Mouse (Mus musculus) brown adipose tissue, adult 24 weeks (tissue): ENCODE data around the gene Acsf2. TPM values are rescaled to one million over a fixed set of nuclear protein-coding genes. Genes with fewer than 3 reads are reported as not detected.

Experiments
- H3K27ac ChIP-seq: fragments of 200-500 bp; replicated peaks from 2 replicates; pipeline ENCODE4 v1.5.1; 2012; ENCODE audit warnings: low read depth, mild to moderate bottlenecking, low read length
- H3K4me1 ChIP-seq: fragments of 200-500 bp; 2 replicates; pipeline ENCODE4 v1.6.1; 2012; ENCODE audit warnings: low read length, mixed read lengths; ENCODE audit not compliant: control insufficient read depth, insufficient read depth, insufficient read length
- H3K4me3 ChIP-seq: fragments of 200-500 bp; 2 replicates; pipeline ENCODE4 v1.5.1; 2012; ENCODE audit warnings: low read depth, mild to moderate bottlenecking, low read length, moderate library complexity; ENCODE audit not compliant: insufficient read depth
- polyA plus RNA-seq: library from polyadenylated mRNA; stranded (reverse); fragments of >200 nt; gene quantifications from 2 replicates; pipeline ENCODE4 v1.2.4, GENCODE M21; 2012; ENCODE audit not compliant: missing spikeins, insufficient read depth, insufficient read length

The Acsf2 gene
- polyA plus RNA-seq, 1 experiment = 94.2 TPM

GRCm38 (mm10) chr11:94570612-94571011 is 31.1 kb downstream of the Acsf2 start:
- no peak overlapping the region for H3K4me3 ChIP-seq
- H3K27ac ChIP-seq = peak overlapping the region; percentile 95

GRCm38 (mm10) chr11:94567326-94567725 is 34.3 kb downstream of the Acsf2 start:
- Histone ChIP-seq H3K27ac (no peak overlapping the region), H3K4me1 (peaks cover 5% of the 10 kb centered on the region), H3K4me3 (no peak overlapping the region)

More at GRCm38 (mm10) chr11:94570612-94571011, 31.1 kb downstream of the Acsf2 start:
- peaks cover 8% of the 10 kb centered on the region for H3K4me1 ChIP-seq

GRCm38 (mm10) chr11:94566534-94566933 is 35.1 kb downstream of the Acsf2 start:
- H3K4me3 ChIP-seq = no peak overlapping the region
- H3K27ac ChIP-seq = no peak overlapping the region

GRCm38 (mm10) chr11:94565151-94565479 is 36.6 kb downstream of the Acsf2 start:
- H3K4me3 ChIP-seq = no peak overlapping the region

More at GRCm38 (mm10) chr11:94566534-94566933, 35.1 kb downstream of the Acsf2 start:
- peaks cover 5% of the 10 kb centered on the region for H3K4me1 ChIP-seq

GRCm38 (mm10) chr11:94564437-94565150 is 37.1 kb downstream of the Acsf2 start, which contains the start of gene Chad:
Gene Chad (plus strand): TSS chr11:94565047.
- no peak within 1 kb of the TSS for H3K27ac ChIP-seq
- peak within 1 kb of the TSS; percentile 31; the same call in 1 of the 2 replicates for H3K4me3 ChIP-seq
- no peaks in the 10 kb centered on the region for H3K4me1 ChIP-seq

More at GRCm38 (mm10) chr11:94565151-94565479, 36.6 kb downstream of the Acsf2 start:
- Histone ChIP-seq H3K4me1 (no peaks in the 10 kb centered on the region), H3K27ac (no peak overlapping the region)

GRCm38 (mm10) chr11:94563821-94564220 is 37.9 kb downstream of the Acsf2 start:
- Histone ChIP-seq H3K4me1 (no peaks in the 10 kb centered on the region), H3K27ac (no peak overlapping the region), H3K4me3 (no peak overlapping the region)

- Histone ChIP-seq H3K27ac (no peak overlapping the region), H3K4me1 (no peaks in the 10 kb centered on the region), H3K4me3 (no peak overlapping the region)
These were observed 38.3 kb downstream of the Acsf2 start for GRCm38 (mm10) chr11:94563383-94563782.

- H3K27ac ChIP-seq = no peak overlapping the region
- H3K4me1 ChIP-seq = no peaks in the 10 kb centered on the region
- H3K4me3 ChIP-seq = no peak overlapping the region
These were observed 43.4 kb downstream of the Acsf2 start for GRCm38 (mm10) chr11:94558226-94558625.

- Histone ChIP-seq H3K27ac (no peak overlapping the region), H3K4me1 (no peaks in the 10 kb centered on the region; the same call in 1 of the 2 replicates), H3K4me3 (no peak overlapping the region)
These were observed 51.3 kb downstream of the Acsf2 start for GRCm38 (mm10) chr11:94550442-94550744.

GRCm38 (mm10) chr11:94549691-94550441 is 51.8 kb downstream of the Acsf2 start:
- H3K4me1 ChIP-seq = no peaks in the 10 kb centered on the region; the same call in 1 of the 2 replicates
- H3K4me3 ChIP-seq = no peak overlapping the region
- H3K27ac ChIP-seq = peak overlapping the region; percentile 32

GRCm38 (mm10) chr11:94548888-94549690 is 52.6 kb downstream of the Acsf2 start, which contains the start of gene Rsad1:
Gene Rsad1 (minus strand): TSS chr11:94549255.
- peak within 1 kb of the TSS; percentile 89 for H3K27ac ChIP-seq

GRCm38 (mm10) chr11:94548041-94548784 is 53.5 kb downstream of the Acsf2 start:
- Histone ChIP-seq H3K4me1 (no peaks in the 10 kb centered on the region; the same call in 1 of the 2 replicates), H3K4me3 (peak overlapping the region; percentile 87), H3K27ac (peak overlapping the region; percentile 89)

More at GRCm38 (mm10) chr11:94548888-94549690, 52.6 kb downstream of the Acsf2 start, which contains the start of gene Rsad1:
- Histone ChIP-seq H3K4me1 (no peaks in the 10 kb centered on the region; the same call in 1 of the 2 replicates), H3K4me3 (peak within 1 kb of the TSS; percentile 87)

- Histone ChIP-seq H3K4me1 (no peaks in the 10 kb centered on the region; the same call in 1 of the 2 replicates), H3K27ac (no peak overlapping the region), H3K4me3 (no peak overlapping the region)
These were observed 54.4 kb downstream of the Acsf2 start for GRCm38 (mm10) chr11:94547271-94547670.

GRCm38 (mm10) chr11:94546381-94546780 is 55.3 kb downstream of the Acsf2 start:
- no peaks in the 10 kb centered on the region; the same call in 1 of the 2 replicates for H3K4me1 ChIP-seq
- H3K4me3 ChIP-seq = no peak overlapping the region
- H3K27ac ChIP-seq = no peak overlapping the region
